9 mouse cellular contexts compared by ENCODE assay signal in the genomic region with DNA sequence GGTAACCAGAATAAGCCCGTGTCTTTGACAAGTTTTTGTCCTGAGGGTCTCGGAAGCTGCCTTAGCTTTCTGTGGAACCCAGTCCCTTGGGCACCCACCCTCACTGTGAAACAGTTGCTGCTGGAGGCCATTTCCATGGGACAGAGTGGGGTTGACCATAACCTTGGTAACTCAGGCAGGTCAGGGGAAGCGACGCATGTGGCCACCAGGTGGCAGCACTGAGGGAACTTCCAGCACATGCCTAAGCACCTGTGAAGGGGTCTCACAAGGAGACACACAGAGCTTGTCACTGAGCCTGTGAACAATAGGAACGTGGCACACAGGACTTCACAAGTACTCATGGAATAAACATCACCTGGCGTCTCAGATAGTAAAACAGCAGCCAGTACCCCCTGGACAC.
DNase-seq lines count a peak whose midpoint lies in the region; TF ChIP-seq lines count a peak whose summit lies in the region.
"Had no signal": no experiment of that assay in that cellular context is flagged by ENCODE, and none has a peak within 500 bp of the region (broad histone marks: within the 10 kb centered on the region; RNA-seq: fewer than 3 reads in every experiment).

No protein-coding gene starts in this region.

- no peak overlapping the region for H3K9ac ChIP-seq in CH12.LX (ENCODE audit: insufficient read depth, low read depth)
- H3K9ac ChIP-seq: neural tube, embryonic 13.5 days had no signal

- H3K9me3 ChIP-seq in CH12.LX (replicated peaks; ENCODE audit: low read length), result peaks cover 54% of the 10 kb centered on the region
- H3K9me3 ChIP-seq: neural tube, embryonic 13.5 days had no signal

- no peak for TF ChIP-seq EP300 in CH12.LX (IDR thresholded peaks at IDR 0.05; ENCODE audit: low read length)

- DNase-seq in B cell, adult 2 months, result peak; percentile 66 to 68
- DNase-seq in CH12.LX (ENCODE audit: extremely low read depth) (peak; percentile 21), adipocyte (ENCODE audit: low spot score) (no peak)
- DNase-seq in c-Kit-positive CD71-positive TER-119-positive erythroid progenitor cells, embryonic 14.5 days (ENCODE audit: low spot score), result peak; percentile 34
- DNase-seq in frontal cortex, postnatal 36 days (ENCODE audit: low spot score in 2 of 2), result peak; percentile 54 to 57
- peak; percentile 56 to 69 for DNase-seq in kidney, adult 8-10 months
- DNase-seq in lung, postnatal 14 days, result peak; percentile 81
- DNase-seq in spleen, adult 2 months (ENCODE audit: low read depth in 1 of 2, low spot score in 2 of 2), result peak; percentile 4 to 47

- in situ Hi-C loops in CH12.LX (cut with MboI; ENCODE audit: low pct_ligation_motif_present, low pct_unique_long_range_greater_than_20kb, low sequenced_read_pairs), result no loop called here

- peak; percentile 17 to 41; a peak in 2 of 4 replicates for TF ChIP-seq CTCF in CH12.LX (conservative IDR thresholded peaks at IDR 0.05 in 1 of 2, IDR thresholded peaks at IDR 0.05 in 1 of 2; ENCODE audit: low read depth in 2 of 2, low read length in 2 of 2)
- TF ChIP-seq CTCF in spleen, adult 2 months (IDR thresholded peaks at IDR 0.05; ENCODE audit: extremely low read depth, insufficient read depth, insufficient read length, insufficient replicate concordance), result peak; percentile 78

- no peak overlapping the region for H3K27ac ChIP-seq in CH12.LX (ENCODE audit: insufficient read depth, low read depth)
- H3K27ac ChIP-seq in spleen, adult 2 months (ENCODE audit: insufficient read depth, low read length), result no peak overlapping the region
- H3K27ac ChIP-seq: neural tube, embryonic 13.5 days had no signal

- 60% methylated on average over 6 of the region's 6 CpGs for WGBS in spleen, adult 2 months

- H3K27me3 ChIP-seq in CH12.LX (replicated peaks), result peaks cover 9% of the 10 kb centered on the region
- H3K27me3 ChIP-seq in spleen, adult 2 months (ENCODE audit: control insufficient read depth, insufficient read depth, low read length), result no peaks in the 10 kb centered on the region
- H3K27me3 ChIP-seq: neural tube, embryonic 13.5 days had no signal

- H3K4me3 ChIP-seq in CH12.LX (replicated peaks in 1 of 3; ENCODE audit: low read depth in 2 of 3, low read length in 2 of 3, poor library complexity in 1 of 3), result no peak overlapping the region
- H3K4me3 ChIP-seq in spleen, adult 2 months (ENCODE audit: extremely low read depth, insufficient read depth, insufficient read length), result no peak overlapping the region
- H3K4me3 ChIP-seq: neural tube, embryonic 13.5 days had no signal

- TF ChIP-seq POLR2A in CH12.LX (IDR thresholded peaks at IDR 0.05; ENCODE audit: low read depth, low read length), result no peak
- no peak for TF ChIP-seq POLR2A in spleen, adult 2 months (IDR thresholded peaks at IDR 0.05; ENCODE audit: low read depth, low read length)

- H3K4me1 ChIP-seq in CH12.LX (ENCODE audit: control insufficient read depth in 1 of 2, insufficient read depth in 2 of 2), result no peaks in the 10 kb centered on the region
- H3K4me1 ChIP-seq in spleen, adult 2 months (ENCODE audit: control insufficient read depth, insufficient read depth, insufficient read length), result no peaks in the 10 kb centered on the region
- H3K4me1 ChIP-seq: neural tube, embryonic 13.5 days had no signal

- TF ChIP-seq RAD21 in CH12.LX (IDR thresholded peaks at IDR 0.05; ENCODE audit: low read depth, low read length), result no peak; the same call in 1 of the 2 replicates

- dilution Hi-C loops in CH12.LX (cut with MboI; ENCODE audit: extremely low pct_ligation_motif_present, extremely low pct_unique_long_range_greater_than_20kb, low sequenced_read_pairs), result no loop called here

- no peaks in the 10 kb centered on the region for H3K36me3 ChIP-seq in CH12.LX (replicated peaks in 1 of 2; ENCODE audit: control insufficient read depth in 1 of 2, insufficient read depth in 1 of 2, low read length in 1 of 2)
- no peaks in the 10 kb centered on the region for H3K36me3 ChIP-seq in spleen, adult 2 months (ENCODE audit: control insufficient read depth, insufficient read depth, low read length)

- no peak overlapping the region for H3K4me2 ChIP-seq in CH12.LX (ENCODE audit: insufficient read depth, low read depth, poor library complexity, severe bottlenecking)
- H3K4me2 ChIP-seq: neural tube, embryonic 13.5 days had no signal

- H3K79me2 ChIP-seq in CH12.LX (replicated peaks; ENCODE audit: control insufficient read depth, extremely low read depth, insufficient read depth, poor library complexity, severe bottlenecking), result no peaks in the 10 kb centered on the region

TF ChIP-seq in CH12.LX, 34 proteins besides CTCF, POLR2A, EP300 and RAD21:
- TF ChIP-seq USF1 (IDR thresholded peaks at IDR 0.05; ENCODE audit: low read depth, low read length) (no peak), ETS1 (conservative IDR thresholded peaks at IDR 0.05; ENCODE audit: low read depth, low read length) (no peak), JUN (IDR thresholded peaks at IDR 0.05; ENCODE audit: insufficient read depth, low read depth, low read length) (no peak), MYC (IDR thresholded peaks at IDR 0.05; ENCODE audit: low read depth, low read length) (no peak), IRF4 (IDR thresholded peaks at IDR 0.05; ENCODE audit: low read depth, low read length) (no peak), PAX5 (IDR thresholded peaks at IDR 0.05; ENCODE audit: low read length) (no peak), ZNF384 (IDR thresholded peaks at IDR 0.05; ENCODE audit: low read depth, low read length) (no peak), GABPA (IDR thresholded peaks at IDR 0.05; ENCODE audit: insufficient replicate concordance, low read depth, low read length) (no peak), MAFK (IDR thresholded peaks at IDR 0.05; ENCODE audit: insufficient replicate concordance, low read length) (no peak), MAZ (IDR thresholded peaks at IDR 0.05; ENCODE audit: low read depth, low read length) (no peak), MXI1 (IDR thresholded peaks at IDR 0.05; ENCODE audit: low read depth, low read length) (no peak), MAX (IDR thresholded peaks at IDR 0.05; ENCODE audit: low read length) (no peak), POLR2AphosphoS2 (IDR thresholded peaks at IDR 0.05; ENCODE audit: low read depth, low read length) (no peak)
